Mouse (Mus musculus): Measurements from ENCODE around the gene Nepn. TPM values are rescaled to one million over a fixed set of nuclear protein-coding genes. Genes with fewer than 3 reads are reported as not detected.

Nepn gene
- polyA plus RNA-seq, 1 experiment, result not detected

DNA sequence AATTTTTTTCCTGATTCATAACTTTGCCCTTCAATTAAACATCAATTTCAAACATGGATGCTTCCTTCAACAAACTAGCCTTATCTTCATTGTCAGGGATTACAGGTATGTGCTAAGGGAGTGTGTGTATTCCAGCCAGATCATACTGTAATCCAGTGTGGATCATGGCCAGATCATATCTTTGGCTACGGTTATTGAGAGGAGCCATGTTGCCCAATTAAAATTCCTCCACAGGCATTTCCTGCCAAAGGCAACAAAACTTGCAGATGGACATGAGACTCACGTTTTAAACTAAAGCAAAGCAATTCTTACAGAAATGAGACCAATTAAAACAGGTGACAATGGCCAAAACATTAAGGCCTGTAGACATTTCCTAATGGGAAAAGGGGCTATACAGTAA is 27.7 kb downstream of the Nepn start:
- no peak overlapping the region for H3K4me3 ChIP-seq (replicated peaks; ENCODE audit: control insufficient read depth, low read depth, low read length)
- no peak overlapping the region for H3K27ac ChIP-seq (ENCODE audit: control insufficient read depth, insufficient read depth, low read depth, low read length, poor library complexity)
- H3K4me1 ChIP-seq (ENCODE audit: control insufficient read depth, insufficient read depth, low read length), result no peaks in the 10 kb centered on the region; the same call in 1 of the 2 replicates
- no peak for TF ChIP-seq POLR2A (IDR thresholded peaks at IDR 0.05; ENCODE audit: borderline replicate concordance, control insufficient read depth, low read depth, low read length)
- TF ChIP-seq CTCF (IDR thresholded peaks at IDR 0.05; ENCODE audit: control insufficient read depth, insufficient read depth, low read length), result no peak
- WGBS, result 44% methylated on average over 2 of the region's 2 CpGs

DNA sequence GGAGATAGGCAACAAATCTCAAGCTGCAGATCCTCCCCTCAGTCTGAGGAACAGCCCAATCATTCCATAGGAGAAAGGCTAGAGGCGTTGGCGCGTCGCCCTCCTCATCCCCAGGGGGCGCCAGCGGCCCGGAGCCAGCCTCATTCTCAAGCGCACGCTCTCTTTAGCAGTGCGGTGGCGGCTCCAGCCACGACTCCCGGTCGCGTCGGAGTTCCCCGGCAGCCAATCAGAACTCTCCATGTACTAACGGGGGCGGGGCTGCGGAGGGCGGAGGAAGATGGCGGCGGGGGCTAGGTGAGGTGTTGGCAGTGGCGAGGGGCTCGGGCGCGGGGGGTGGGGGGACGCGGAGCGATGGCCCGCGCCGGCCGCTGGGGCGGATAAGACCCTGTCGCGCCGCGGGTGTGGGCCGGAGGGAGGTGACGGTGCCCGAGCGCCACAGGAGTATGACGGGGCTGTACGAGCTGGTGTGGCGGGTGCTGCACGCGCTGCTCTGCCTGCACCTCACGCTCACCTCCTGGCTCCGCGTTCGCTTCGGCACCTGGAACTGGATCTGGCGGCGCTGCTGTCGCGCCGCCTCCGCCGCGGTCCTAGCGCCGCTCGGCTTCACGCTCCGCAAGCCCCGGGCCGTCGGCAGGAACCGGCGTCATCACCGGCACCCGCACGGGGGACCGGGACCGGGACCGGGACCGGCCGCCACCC is 28.7 kb downstream of the Nepn start, which contains the start of gene Nus1:
Gene Nus1, plus strand, starts transcription at position 249 of the 699 bp plus-strand sequence.
- Histone ChIP-seq H3K4me3 (replicated peaks; ENCODE audit: control insufficient read depth, low read depth, low read length) (peak within 1 kb of the TSS; percentile 95), H3K27ac (ENCODE audit: control insufficient read depth, insufficient read depth, low read depth, low read length, poor library complexity) (peak within 1 kb of the TSS; percentile 78), H3K4me1 (ENCODE audit: control insufficient read depth, insufficient read depth, low read length) (no peaks in the 10 kb centered on the region; the same call in 1 of the 2 replicates)
- WGBS, result under 1% methylated on average over 78 of the region's 79 CpGs
- TF ChIP-seq CTCF (IDR thresholded peaks at IDR 0.05; ENCODE audit: control insufficient read depth, insufficient read depth, low read length), result peak; percentile 91
- peak; percentile 62; the same call in 1 of the 2 replicates for TF ChIP-seq POLR2A (IDR thresholded peaks at IDR 0.05; ENCODE audit: borderline replicate concordance, control insufficient read depth, low read depth, low read length)

- TF ChIP-seq POLR2A (IDR thresholded peaks at IDR 0.05; ENCODE audit: borderline replicate concordance, control insufficient read depth, low read depth, low read length) (no peak), CTCF (IDR thresholded peaks at IDR 0.05; ENCODE audit: control insufficient read depth, insufficient read depth, low read length) (no peak)
- WGBS, result 3% methylated on average over 39 of the region's 39 CpGs
- Histone ChIP-seq H3K27ac (ENCODE audit: control insufficient read depth, insufficient read depth, low read depth, low read length, poor library complexity) (peak overlapping the region; percentile 78), H3K4me3 (replicated peaks; ENCODE audit: control insufficient read depth, low read depth, low read length) (peak overlapping the region; percentile 95), H3K4me1 (ENCODE audit: control insufficient read depth, insufficient read depth, low read length) (no peaks in the 10 kb centered on the region; the same call in 1 of the 2 replicates)
These were observed 29.5 kb downstream of the Nepn start for GRCm38 (mm10) chr10:52417998-52418860.

GRCm38 (mm10) chr10:52418931-52419330 is 30.2 kb downstream of the Nepn start:
- WGBS, result 48% methylated on average over 5 of the region's 5 CpGs
- Histone ChIP-seq H3K4me3 (replicated peaks; ENCODE audit: control insufficient read depth, low read depth, low read length) (no peak overlapping the region), H3K27ac (ENCODE audit: control insufficient read depth, insufficient read depth, low read depth, low read length, poor library complexity) (no peak overlapping the region), H3K4me1 (ENCODE audit: control insufficient read depth, insufficient read depth, low read length) (no peaks in the 10 kb centered on the region; the same call in 1 of the 2 replicates)
- TF ChIP-seq POLR2A (IDR thresholded peaks at IDR 0.05; ENCODE audit: borderline replicate concordance, control insufficient read depth, low read depth, low read length), result no peak
- TF ChIP-seq CTCF (IDR thresholded peaks at IDR 0.05; ENCODE audit: control insufficient read depth, insufficient read depth, low read length), result no peak

- 64% methylated on average over 4 of the region's 4 CpGs for WGBS
These were observed 30.6 kb downstream of the Nepn start for GRCm38 (mm10) chr10:52419402-52419801.

GRCm38 (mm10) chr10:52420526-52420925 is 31.8 kb downstream of the Nepn start:
- WGBS, result 56% methylated on average over 1 of the region's 1 CpGs
- Histone ChIP-seq H3K4me1 (ENCODE audit: control insufficient read depth, insufficient read depth, low read length) (no peaks in the 10 kb centered on the region; the same call in 1 of the 2 replicates), H3K4me3 (replicated peaks; ENCODE audit: control insufficient read depth, low read depth, low read length) (no peak overlapping the region), H3K27ac (ENCODE audit: control insufficient read depth, insufficient read depth, low read depth, low read length, poor library complexity) (no peak overlapping the region)
- TF ChIP-seq POLR2A (IDR thresholded peaks at IDR 0.05; ENCODE audit: borderline replicate concordance, control insufficient read depth, low read depth, low read length), result no peak
- no peak for TF ChIP-seq CTCF (IDR thresholded peaks at IDR 0.05; ENCODE audit: control insufficient read depth, insufficient read depth, low read length)

More at GRCm38 (mm10) chr10:52419402-52419801, 30.6 kb downstream of the Nepn start:
- TF ChIP-seq CTCF (IDR thresholded peaks at IDR 0.05; ENCODE audit: control insufficient read depth, insufficient read depth, low read length) (no peak), POLR2A (IDR thresholded peaks at IDR 0.05; ENCODE audit: borderline replicate concordance, control insufficient read depth, low read depth, low read length) (no peak)
- Histone ChIP-seq H3K4me1 (ENCODE audit: control insufficient read depth, insufficient read depth, low read length) (no peaks in the 10 kb centered on the region; the same call in 1 of the 2 replicates), H3K4me3 (replicated peaks; ENCODE audit: control insufficient read depth, low read depth, low read length) (no peak overlapping the region), H3K27ac (ENCODE audit: control insufficient read depth, insufficient read depth, low read depth, low read length, poor library complexity) (no peak overlapping the region)

DNA sequence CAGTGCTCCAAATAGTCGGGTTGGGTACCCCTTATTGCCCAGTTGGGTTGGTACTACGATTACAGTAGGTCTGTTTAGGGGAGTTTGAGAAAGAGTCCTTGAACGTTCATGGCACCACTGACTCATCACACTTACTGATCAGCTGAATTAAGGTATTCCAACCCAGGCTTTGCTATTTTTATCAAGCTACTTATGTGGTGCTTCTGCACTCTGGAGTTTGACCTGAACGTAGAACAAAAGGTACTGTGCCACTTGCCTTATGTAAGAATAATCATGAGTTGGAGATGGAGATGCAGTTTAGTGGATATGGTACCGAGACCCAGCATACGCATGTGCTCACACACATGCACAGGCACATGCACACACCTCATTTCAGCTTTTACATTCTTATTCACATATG is 32.9 kb downstream of the Nepn start:
- H3K4me3 ChIP-seq (replicated peaks; ENCODE audit: control insufficient read depth, low read depth, low read length), result no peak overlapping the region
- no peaks in the 10 kb centered on the region; the same call in 1 of the 2 replicates for H3K4me1 ChIP-seq (ENCODE audit: control insufficient read depth, insufficient read depth, low read length)
- 80% methylated on average over 6 of the region's 6 CpGs for WGBS
- no peak overlapping the region for H3K27ac ChIP-seq (ENCODE audit: control insufficient read depth, insufficient read depth, low read depth, low read length, poor library complexity)
- TF ChIP-seq CTCF (IDR thresholded peaks at IDR 0.05; ENCODE audit: control insufficient read depth, insufficient read depth, low read length), result no peak
- TF ChIP-seq POLR2A (IDR thresholded peaks at IDR 0.05; ENCODE audit: borderline replicate concordance, control insufficient read depth, low read depth, low read length), result no peak

GRCm38 (mm10) chr10:52423097-52423496 is 34.3 kb downstream of the Nepn start:
- Histone ChIP-seq H3K4me3 (replicated peaks; ENCODE audit: control insufficient read depth, low read depth, low read length) (no peak overlapping the region), H3K4me1 (ENCODE audit: control insufficient read depth, insufficient read depth, low read length) (no peaks in the 10 kb centered on the region; the same call in 1 of the 2 replicates), H3K27ac (ENCODE audit: control insufficient read depth, insufficient read depth, low read depth, low read length, poor library complexity) (no peak overlapping the region)
- 54% methylated on average over 2 of the region's 2 CpGs for WGBS
- TF ChIP-seq POLR2A (IDR thresholded peaks at IDR 0.05; ENCODE audit: borderline replicate concordance, control insufficient read depth, low read depth, low read length), result no peak
- peak; percentile 39; the same call in 1 of the 2 replicates for TF ChIP-seq CTCF (IDR thresholded peaks at IDR 0.05; ENCODE audit: control insufficient read depth, insufficient read depth, low read length)
